Mouse (Mus musculus) cortical plate, adult 2 months (tissue): ENCODE data around the gene Dnmt3a.

Experiments used
- CTCF ChIP-seq: fragments of 200-500 bp; IDR thresholded peaks from 2 replicates; pipeline ENCODE4 v1.5.1; 2011; ENCODE audit warnings: mild to moderate bottlenecking, control low read depth, low read length; ENCODE audit not compliant: insufficient read depth; ENCODE audit errors: extremely low read depth
- POLR2A ChIP-seq: fragments of 200-500 bp; IDR thresholded peaks from 2 replicates; pipeline ENCODE4 v1.6.1; 2011; ENCODE audit warnings: mild to moderate bottlenecking, low read length, control low read depth; ENCODE audit not compliant: insufficient read depth; ENCODE audit errors: extremely low read depth

DNA sequence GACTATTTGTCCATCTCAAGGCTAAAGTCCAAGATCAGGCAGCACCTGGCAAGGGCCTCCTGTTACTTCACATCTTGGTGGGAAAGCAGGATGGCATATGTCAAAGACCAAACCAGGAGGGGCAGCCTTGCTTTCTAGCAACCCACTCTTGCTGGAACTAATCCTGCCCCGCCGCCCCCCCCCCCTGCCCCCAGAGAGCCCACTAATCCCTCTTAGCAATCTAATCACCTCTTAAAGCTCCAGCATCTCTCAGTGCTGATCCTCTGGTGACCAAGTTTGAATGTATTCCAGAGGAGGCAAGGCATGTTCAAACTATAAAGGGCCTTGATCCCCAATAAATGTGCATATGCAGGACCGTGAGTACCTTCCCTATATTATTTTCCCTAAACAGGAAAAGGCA lies 18.8 kb upstream of the Dnmt3a start:
- TF ChIP-seq CTCF (no peak), POLR2A (no peak)
